Mouse (Mus musculus): ENCODE measurements around the gene Nod1. TPM values are rescaled to one million over a fixed set of nuclear protein-coding genes. Genes with fewer than 3 reads are reported as not detected.

Gene Nod1
- polyA plus RNA-seq, 1 experiment: 4.7 TPM

DNA sequence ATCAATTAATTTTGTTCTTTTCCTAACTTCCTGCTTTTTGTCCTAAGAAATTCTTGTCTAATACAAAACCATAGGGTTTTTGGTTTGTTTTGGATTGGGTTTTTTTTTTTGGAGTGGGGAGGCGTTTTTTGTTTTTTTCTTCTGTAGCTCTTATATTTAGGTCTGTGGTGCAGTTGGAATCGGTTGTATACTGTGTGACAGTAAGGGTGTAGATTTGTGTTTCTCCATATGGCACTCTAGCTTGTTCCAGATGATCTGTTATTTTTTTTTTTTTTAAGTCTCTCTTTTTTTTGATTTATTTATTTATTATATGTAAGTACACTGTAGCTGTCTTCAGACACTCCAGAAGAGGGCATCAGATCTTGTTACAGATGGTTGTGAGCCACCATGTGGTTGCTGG is 72.2 kb downstream of the Nod1 start:
- no peak for DNase-seq (ENCODE audit: extremely low spot score in 1 of 2, low spot score in 1 of 2)

DNA sequence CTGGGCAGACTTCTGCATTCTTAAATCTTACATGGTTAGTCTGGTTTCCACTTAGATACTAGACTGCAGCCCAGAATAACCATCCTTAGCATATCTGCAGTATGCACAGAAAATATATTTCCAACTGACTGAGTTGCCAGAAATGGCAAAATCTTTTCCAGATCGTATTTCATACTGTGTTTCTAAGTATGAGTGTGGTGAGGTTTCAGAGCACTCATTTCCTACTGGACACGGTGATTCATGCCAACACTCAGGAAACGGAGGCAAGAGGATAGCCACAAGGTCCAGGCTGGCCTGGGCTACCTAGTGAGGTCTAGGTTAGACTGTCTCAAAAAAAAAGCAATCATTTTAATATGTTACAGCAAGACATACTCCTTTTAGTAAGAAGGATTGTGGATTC is 81.0 kb downstream of the Nod1 start:
- peak in 1 of 2 experiments; percentile 20 for DNase-seq (ENCODE audit: extremely low spot score in 1 of 2, low spot score in 1 of 2)

DNA sequence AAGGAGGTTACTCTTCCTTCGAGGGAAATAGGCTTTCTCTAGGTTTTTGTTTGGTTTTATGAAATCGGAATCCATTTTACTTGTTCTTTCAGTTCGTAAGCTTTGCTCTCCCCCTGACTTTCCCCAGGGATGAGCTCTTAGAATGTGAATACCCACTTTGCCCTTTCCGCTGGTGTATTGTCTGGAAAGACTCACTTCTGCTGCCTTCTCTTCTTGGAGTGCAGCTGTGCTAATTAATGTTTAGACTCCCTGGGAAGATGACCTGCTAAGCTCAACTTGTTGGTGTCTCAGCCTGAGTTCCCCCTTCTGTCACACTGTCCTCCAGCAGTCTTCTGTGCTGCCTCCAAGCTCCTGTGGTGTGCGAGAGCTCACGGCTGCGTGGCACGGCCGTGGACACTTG is 82.2 kb downstream of the Nod1 start:
- no peak for DNase-seq (ENCODE audit: extremely low spot score in 1 of 2, low spot score in 1 of 2)

DNA sequence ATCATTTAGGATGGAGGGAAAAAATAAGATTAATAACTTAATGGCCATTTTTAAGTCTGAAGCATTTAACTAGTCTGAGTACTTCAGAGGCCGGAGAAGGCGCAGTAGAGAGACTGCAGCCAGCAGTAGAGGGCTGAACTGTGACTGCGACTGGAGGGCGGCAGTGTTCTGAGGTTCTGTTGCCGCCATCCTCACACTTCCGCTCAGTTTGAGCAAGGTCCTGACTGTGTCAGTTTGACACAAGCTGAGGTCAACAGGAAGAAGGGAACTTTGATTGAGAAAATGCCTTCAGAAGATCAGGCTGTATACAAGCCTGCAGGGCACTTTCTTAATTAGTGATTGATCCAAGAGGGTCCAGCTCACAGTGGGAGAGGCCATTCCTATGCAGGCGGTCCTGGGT is 86.2 kb downstream of the Nod1 start:
- no peak for DNase-seq (ENCODE audit: extremely low spot score in 1 of 2, low spot score in 1 of 2)

DNA sequence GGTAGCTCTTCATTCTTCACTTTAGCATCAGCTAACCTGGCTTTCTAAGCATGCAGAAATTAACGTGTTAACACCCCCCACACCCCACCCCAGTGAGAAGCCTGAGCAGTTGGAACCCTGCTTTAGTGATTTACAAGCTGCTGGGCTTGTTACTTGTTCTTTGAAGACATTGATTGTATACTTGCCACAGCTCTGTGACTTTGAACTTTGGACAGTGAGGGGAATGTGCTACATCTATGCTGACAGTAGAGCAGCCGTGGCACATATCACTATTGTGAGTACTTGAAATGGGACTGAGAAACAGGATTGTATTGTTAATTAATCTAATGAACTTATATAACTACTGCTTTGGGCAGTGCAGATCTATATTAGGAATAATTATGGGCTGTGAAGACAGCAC is 89.0 kb downstream of the Nod1 start:
- no peak for DNase-seq (ENCODE audit: extremely low spot score in 1 of 2, low spot score in 1 of 2)

DNA sequence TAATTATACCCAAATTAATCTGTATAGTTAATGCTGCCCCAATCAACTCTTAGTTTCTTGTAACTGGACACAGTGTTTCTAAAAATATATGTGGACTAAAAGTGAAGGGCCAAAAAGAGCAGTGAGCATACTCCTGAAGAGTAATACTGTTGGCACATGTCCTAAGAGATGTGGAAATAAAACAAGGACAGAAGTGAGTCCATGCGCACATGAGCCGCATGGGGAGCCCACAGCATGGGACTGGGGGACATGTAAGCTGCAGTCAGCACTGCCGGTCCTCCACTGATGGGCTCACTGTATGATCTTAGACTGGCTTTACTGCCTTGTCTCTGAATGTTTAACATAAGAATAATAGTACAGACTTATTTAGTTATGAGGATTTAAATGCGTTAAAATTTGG is 92.3 kb downstream of the Nod1 start:
- no peak for DNase-seq (ENCODE audit: extremely low spot score in 1 of 2, low spot score in 1 of 2)

DNA sequence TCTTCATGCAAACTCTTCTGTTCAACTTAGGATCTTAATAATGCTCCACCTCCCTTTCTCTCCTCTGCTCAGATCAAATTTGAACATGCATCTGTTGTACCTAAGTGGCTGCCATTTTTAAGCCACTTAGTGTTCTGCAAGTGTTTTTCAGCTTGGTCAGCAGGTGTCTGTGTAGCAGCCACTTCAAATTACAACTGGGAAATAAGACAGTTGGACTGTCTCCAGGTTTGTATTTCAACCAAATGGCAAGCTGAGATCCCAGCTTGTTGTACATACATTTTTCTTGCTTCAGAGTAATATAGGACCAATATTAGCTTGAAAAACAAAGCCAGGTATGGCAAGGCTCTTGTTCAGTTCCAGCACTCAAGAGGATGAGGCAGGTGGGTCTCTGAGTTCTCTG is 93.9 kb downstream of the Nod1 start:
- no peak for DNase-seq (ENCODE audit: extremely low spot score in 1 of 2, low spot score in 1 of 2)

DNA sequence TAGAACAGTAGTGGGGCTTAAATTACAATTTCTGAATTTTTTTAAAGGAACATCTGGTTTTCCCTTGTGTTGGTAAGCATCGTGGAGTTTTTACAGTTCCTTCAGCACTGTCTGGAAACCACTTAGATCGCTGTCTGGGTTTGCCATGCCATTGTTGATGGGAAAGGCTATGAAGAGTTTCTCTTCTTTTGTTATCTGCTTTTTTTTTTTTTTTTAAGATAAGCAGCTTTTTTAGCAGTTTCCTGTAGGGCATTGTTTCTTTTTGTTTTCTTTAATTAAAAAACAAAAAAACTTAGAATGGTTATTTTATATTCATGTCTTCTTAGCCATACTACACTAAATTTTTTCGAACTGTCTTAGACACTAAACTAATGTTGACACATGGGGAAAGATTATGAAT is 94.8 kb downstream of the Nod1 start:
- DNase-seq (ENCODE audit: extremely low spot score in 1 of 2, low spot score in 1 of 2): no peak

DNA sequence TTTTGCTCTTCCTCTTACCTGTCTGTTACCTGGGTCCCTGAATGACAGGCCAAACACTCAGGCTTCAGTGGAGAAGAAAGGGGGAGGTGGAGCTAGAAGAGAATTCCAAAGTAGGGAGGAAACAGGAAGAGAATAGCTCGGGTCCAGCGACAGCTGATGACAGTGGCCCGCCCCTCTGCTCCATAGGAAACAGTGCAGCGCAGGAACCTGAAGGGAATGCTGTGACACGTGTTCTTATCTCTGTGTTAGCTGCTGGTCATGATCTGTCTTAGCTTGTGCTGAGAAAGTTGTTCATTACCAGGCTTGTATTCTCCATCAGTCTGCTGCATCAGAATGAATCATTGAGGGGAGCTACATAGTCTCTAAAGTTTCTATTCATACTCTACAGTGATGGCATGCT is 95.6 kb downstream of the Nod1 start:
- no peak for DNase-seq (ENCODE audit: extremely low spot score in 1 of 2, low spot score in 1 of 2)

Other genes starting within 250 kb of the Nod1 start
- 8.8 and 9.4 TPM in 2 replicates for gene Znrf2, start 155.7 kb downstream of the Nod1 start, polyA plus RNA-seq (2012; rRNA removed)
- gene Ggct, start 20.3 kb upstream of the Nod1 start, polyA plus RNA-seq (2012; rRNA removed): 15.2 and 17.5 TPM in 2 replicates
- 81.7 and 84.0 TPM in 2 replicates for gene Gars, start 65.4 kb upstream of the Nod1 start, polyA plus RNA-seq (2012; rRNA removed)
- gene Crhr2, start 160.4 kb upstream of the Nod1 start, polyA plus RNA-seq (2012; rRNA removed): 2.3 and 2.7 TPM in 2 replicates
- gene Inmt, start 202.4 kb upstream of the Nod1 start, polyA plus RNA-seq (2012; rRNA removed): 4.0 and 4.6 TPM in 2 replicates
- 9.2 and 10.2 TPM in 2 replicates for gene Mindy4, start 230.8 kb upstream of the Nod1 start, polyA plus RNA-seq (2012; rRNA removed)

Measured in frontal cortex, adult 2 months (tissue).